In the genomic region with DNA sequence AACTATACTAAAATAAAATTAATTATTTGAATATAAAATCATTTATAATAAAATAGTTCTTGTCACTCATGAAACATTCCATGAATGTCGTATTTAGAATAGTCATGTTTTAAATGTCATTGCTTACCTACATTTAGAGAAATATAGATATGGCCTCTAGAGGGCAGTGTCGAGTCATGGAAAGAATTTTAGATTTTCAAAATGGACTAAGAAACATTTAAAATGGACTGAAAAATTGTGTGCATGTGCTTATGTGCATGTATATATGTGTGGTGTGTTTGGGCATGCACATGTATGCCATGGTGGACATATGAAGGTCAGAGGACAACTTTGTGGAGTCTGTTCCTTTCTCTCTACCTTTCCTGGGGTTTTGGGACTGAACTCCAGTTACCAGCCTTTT, we compare ENCODE assay signal across 8 mouse cellular contexts.
A peak's percentile ranks its signal among the peaks of the same experiment; 100 is the strongest.
DNase-seq lines count a peak whose midpoint lies in the region; ATAC-seq and TF ChIP-seq lines count a peak whose summit lies in the region.
"Had no signal": no experiment of that assay in that cellular context is flagged by ENCODE, and none has a peak within 500 bp of the region (broad histone marks: within the 10 kb centered on the region; RNA-seq: fewer than 3 reads in every experiment).

No protein-coding gene starts in this region.

- no peak overlapping the region for H3K27ac ChIP-seq in kidney, postnatal 0 days
- no peak overlapping the region for H3K27ac ChIP-seq in kidney, embryonic 14.5 days (ENCODE audit: low read depth, low read length)
- H3K27ac ChIP-seq in kidney, embryonic 15.5 days = no peak overlapping the region
- H3K27ac ChIP-seq: lung, embryonic 15.5 days had no signal

- no peak for ATAC-seq in kidney, postnatal 0 days (replicated peaks; ENCODE audit: low FRiP score, low read depth)
- ATAC-seq in kidney, embryonic 14.5 days (ENCODE audit: low FRiP score, low TSS enrichment) = no peak
- no peak for ATAC-seq in kidney, embryonic 15.5 days (replicated peaks; ENCODE audit: low FRiP score)

- peak; percentile 77 for DNase-seq in kidney, postnatal 0 days (ENCODE audit: low spot score)
- DNase-seq in A20 (ENCODE audit: low read depth, low spot score) = peak; percentile 57
- peak; percentile 74 for DNase-seq in forelimb bud, embryonic 11.5 days (ENCODE audit: low read depth, low spot score)
- no peak for DNase-seq in right cerebral cortex, adult 18-20 months

- TF ChIP-seq CTCF in kidney, postnatal 0 days (IDR thresholded peaks at IDR 0.05; ENCODE audit: low read depth) = peak; percentile 85
- TF ChIP-seq CTCF in E14TG2a.4 (conservative IDR thresholded peaks at IDR 0.05; ENCODE audit: low read length) = peak; percentile 62

- 4% methylated on average over 2 of the region's 2 CpGs for WGBS in kidney, postnatal 0 days
- WGBS in kidney, embryonic 14.5 days = 6% methylated on average over 2 of the region's 2 CpGs
- 7% methylated on average over 2 of the region's 2 CpGs for WGBS in kidney, embryonic 15.5 days

- no peak overlapping the region for H3K4me2 ChIP-seq in kidney, postnatal 0 days (ENCODE audit: low read length)
- H3K4me2 ChIP-seq in kidney, embryonic 14.5 days (replicated peaks; ENCODE audit: low read depth, low read length) = no peak overlapping the region
- no peak overlapping the region for H3K4me2 ChIP-seq in kidney, embryonic 15.5 days
- H3K4me2 ChIP-seq: lung, embryonic 15.5 days had no signal

- H3K9ac ChIP-seq in kidney, postnatal 0 days (ENCODE audit: low read depth, low read length) = no peak overlapping the region
- no peak overlapping the region for H3K9ac ChIP-seq in kidney, embryonic 14.5 days (ENCODE audit: low read depth, low read length)
- H3K9ac ChIP-seq in kidney, embryonic 15.5 days = no peak overlapping the region
- H3K9ac ChIP-seq: lung, embryonic 15.5 days had no signal

- no peaks in the 10 kb centered on the region for H3K4me1 ChIP-seq in kidney, postnatal 0 days (replicated peaks; ENCODE audit: insufficient read depth, low read length)
- H3K4me1 ChIP-seq in kidney, embryonic 14.5 days (ENCODE audit: control insufficient read depth, insufficient read depth, low read length) = no peaks in the 10 kb centered on the region
- no peaks in the 10 kb centered on the region for H3K4me1 ChIP-seq in E14TG2a.4 (replicated peaks; ENCODE audit: low read depth, low read length)
- no peaks in the 10 kb centered on the region for H3K4me1 ChIP-seq in kidney, embryonic 15.5 days
- H3K4me1 ChIP-seq: lung, embryonic 15.5 days had no signal

- no peaks in the 10 kb centered on the region for H3K36me3 ChIP-seq in kidney, postnatal 0 days (ENCODE audit: insufficient read depth, low read length)
- no peaks in the 10 kb centered on the region for H3K36me3 ChIP-seq in kidney, embryonic 14.5 days (ENCODE audit: control insufficient read depth, insufficient read depth, low read length)
- no peaks in the 10 kb centered on the region for H3K36me3 ChIP-seq in E14TG2a.4 (ENCODE audit: insufficient read depth, low read length)
- no peaks in the 10 kb centered on the region for H3K36me3 ChIP-seq in kidney, embryonic 15.5 days
- H3K36me3 ChIP-seq: lung, embryonic 15.5 days had no signal

- H3K9me3 ChIP-seq in kidney, postnatal 0 days (replicated peaks; ENCODE audit: low read length) = no peaks in the 10 kb centered on the region
- H3K9me3 ChIP-seq in kidney, embryonic 14.5 days (ENCODE audit: control insufficient read depth, low read length) = no peaks in the 10 kb centered on the region
- no peaks in the 10 kb centered on the region for H3K9me3 ChIP-seq in E14TG2a.4 (ENCODE audit: low read length)
- no peaks in the 10 kb centered on the region for H3K9me3 ChIP-seq in kidney, embryonic 15.5 days (replicated peaks)
- H3K9me3 ChIP-seq: lung, embryonic 15.5 days had no signal

- H3K27me3 ChIP-seq in kidney, postnatal 0 days (ENCODE audit: insufficient read depth, low read length) = no peaks in the 10 kb centered on the region
- no peaks in the 10 kb centered on the region for H3K27me3 ChIP-seq in kidney, embryonic 14.5 days (ENCODE audit: control insufficient read depth, insufficient read depth, low read length)
- H3K27me3 ChIP-seq in E14TG2a.4 (ENCODE audit: insufficient read depth, low read length) = no peaks in the 10 kb centered on the region
- H3K27me3 ChIP-seq in kidney, embryonic 15.5 days = no peaks in the 10 kb centered on the region
- H3K27me3 ChIP-seq: lung, embryonic 15.5 days had no signal

- no peak overlapping the region for H3K4me3 ChIP-seq in kidney, postnatal 0 days (replicated peaks; ENCODE audit: low read depth, low read length)
- H3K4me3 ChIP-seq in kidney, embryonic 14.5 days (ENCODE audit: low read length) = no peak overlapping the region
- no peak overlapping the region for H3K4me3 ChIP-seq in E14TG2a.4 (replicated peaks; ENCODE audit: low read length)
- no peak overlapping the region for H3K4me3 ChIP-seq in kidney, embryonic 15.5 days (replicated peaks)
- H3K4me3 ChIP-seq: lung, embryonic 15.5 days had no signal
